Mouse (Mus musculus) yolk sac, embryonic 10.5 days (tissue): ENCODE results near the gene Kcnd3.

Source experiments
- DNase-seq: peaks from one replicate; pipeline ENCODE4 v3.0.0-alpha.2; 2017; ENCODE audit warnings: low spot score

The Kcnd3 gene

GRCm38 (mm10) chr3:105451627-105452555, at the start of gene Kcnd3:
Kcnd3 (plus strand) TSS chr3:105452330.
- DNase-seq, result peak; percentile 20

- no peak for DNase-seq
Measured at GRCm38 (mm10) chr3:105402676-105403075, 49.5 kb upstream of the Kcnd3 start.

- DNase-seq, result no peak
Measured at GRCm38 (mm10) chr3:105403410-105404076, 48.6 kb upstream of the Kcnd3 start.

GRCm38 (mm10) chr3:105404077-105404446, 48.1 kb upstream of the Kcnd3 start:
- DNase-seq, result peak; percentile 6

- DNase-seq, result no peak
Measured at GRCm38 (mm10) chr3:105405516-105405915, 46.6 kb upstream of the Kcnd3 start.

- no peak for DNase-seq
Measured at GRCm38 (mm10) chr3:105406036-105406435, 46.1 kb upstream of the Kcnd3 start.

GRCm38 (mm10) chr3:105408211-105408610, 43.9 kb upstream of the Kcnd3 start:
- no peak for DNase-seq

- DNase-seq, result no peak
Measured at GRCm38 (mm10) chr3:105410810-105411209, 41.3 kb upstream of the Kcnd3 start.

- DNase-seq, result no peak
Measured at GRCm38 (mm10) chr3:105411776-105412175, 40.4 kb upstream of the Kcnd3 start.

- DNase-seq, result no peak
Measured at GRCm38 (mm10) chr3:105412229-105412628, 39.9 kb upstream of the Kcnd3 start.

- no peak for DNase-seq
Measured at GRCm38 (mm10) chr3:105412681-105413080, 39.4 kb upstream of the Kcnd3 start.

- DNase-seq, result no peak
Measured at GRCm38 (mm10) chr3:105418441-105418840, 33.7 kb upstream of the Kcnd3 start.

- DNase-seq, result no peak
Measured at GRCm38 (mm10) chr3:105422391-105422790, 29.7 kb upstream of the Kcnd3 start.

- peak; percentile 38 for DNase-seq
Measured at GRCm38 (mm10) chr3:105423427-105423826, 28.7 kb upstream of the Kcnd3 start.

- DNase-seq, result no peak
Measured at GRCm38 (mm10) chr3:105428586-105428985, 23.5 kb upstream of the Kcnd3 start.

GRCm38 (mm10) chr3:105436383-105436782, 15.7 kb upstream of the Kcnd3 start:
- no peak for DNase-seq

GRCm38 (mm10) chr3:105436971-105437370, 15.2 kb upstream of the Kcnd3 start:
- DNase-seq, result no peak

- DNase-seq, result no peak
Measured at GRCm38 (mm10) chr3:105440873-105441495, 11.1 kb upstream of the Kcnd3 start.

GRCm38 (mm10) chr3:105450641-105451470, 1.3 kb upstream of the Kcnd3 start:
- DNase-seq, result peak; percentile 17

- DNase-seq, result peak; percentile 33
Measured at GRCm38 (mm10) chr3:105452556-105453213, 555 bp downstream of the Kcnd3 start.

- DNase-seq, result no peak
Measured at GRCm38 (mm10) chr3:105453214-105453950, 1.3 kb downstream of the Kcnd3 start.
